Mouse (Mus musculus) heart, adult 2 months (tissue): Measurements from ENCODE around the gene Gm38392. TPM values are rescaled to one million over a fixed set of nuclear protein-coding genes. Genes with fewer than 3 reads are reported as not detected.
"Not testable (repeated sequence)": the region's sequence is repeated elsewhere in the genome, so short reads cannot be mapped to it uniquely, and the experiment has no call there.

ENCODE experiments used
- DNase-seq, 2 experiments: peaks; one replicate each; pipeline ENCODE4 v3.0.0; 2021
- H3K27ac ChIP-seq: fragments of 200-600 bp; 2 replicates; pipeline ENCODE4 v1.8.1; 2022
- H3K27me3 ChIP-seq: fragments of 200-500 bp; 2 replicates; pipeline ENCODE4 v1.6.1; 2012; ENCODE audit warnings: mild to moderate bottlenecking, low read length, inconsistent platforms, mixed read lengths; ENCODE audit not compliant: control insufficient read depth, insufficient read depth
- H3K36me3 ChIP-seq: fragments of 200-500 bp; 2 replicates; pipeline ENCODE4 v1.6.1; 2012; ENCODE audit warnings: low read length, inconsistent platforms; ENCODE audit not compliant: control insufficient read depth, insufficient read depth
- H3K4me1 ChIP-seq: fragments of 200-500 bp; 2 replicates; pipeline ENCODE4 v1.6.1; 2011; ENCODE audit warnings: low read length; ENCODE audit not compliant: control insufficient read depth, insufficient read depth
- H3K4me3 ChIP-seq: fragments of 200-600 bp; 2 replicates; pipeline ENCODE4 v1.8.1; 2022
- H3K79me2 ChIP-seq: fragments of 200-500 bp; replicated peaks from 2 replicates; pipeline ENCODE4 v1.6.1; 2012; ENCODE audit warnings: mild to moderate bottlenecking, inconsistent platforms, low read length, moderate library complexity, mixed read lengths; ENCODE audit not compliant: control insufficient read depth, insufficient read depth
- H3K9ac ChIP-seq: fragments of 200-500 bp; 2 replicates; pipeline ENCODE4 v1.6.1; 2012; ENCODE audit warnings: low read depth, mild to moderate bottlenecking, control low read depth, inconsistent platforms, low read length, mixed read lengths
- CTCF ChIP-seq: fragments of 200-600 bp; IDR thresholded peaks from 2 replicates; pipeline ENCODE4 v1.8.1; 2022; ENCODE audit warnings: antibody characterized with exemption, mild to moderate bottlenecking, moderate library complexity
- EP300 ChIP-seq: fragments of 200-500 bp; IDR thresholded peaks from 2 replicates; pipeline ENCODE4 v1.6.1; 2011; ENCODE audit warnings: low read depth, low read length, control low read depth; ENCODE audit not compliant: insufficient read depth
- POLR2A ChIP-seq: fragments of 200-500 bp; IDR thresholded peaks from 2 replicates; pipeline ENCODE4 v1.6.1; 2011; ENCODE audit warnings: mild to moderate bottlenecking, low read depth, low read length, control low read depth; ENCODE audit not compliant: insufficient read depth
- WGBS: fragments of 180-500 bp; shearing (Covaris S2); methylation state at CpG from one replicate; pipeline ENCODE4 v1.1.7; 2018; 5-methylcytosine and 5-hydroxymethylcytosine counted together
- intact Hi-C: fragments of 180-260 bp; cut with DNase I; formaldehyde crosslinking; loops from one replicate; pipeline ENCODE4 v1.15.1; 2025
- polyA plus RNA-seq: library from polyadenylated mRNA; depleted of rRNA; stranded (reverse); fragments of >200 nt; gene quantifications from 2 replicates; pipeline ENCODE4 v1.2.3, GENCODE M21; 2012
- total RNA-seq, 2 experiments: library from RNA; stranded (reverse); gene quantifications; 2 replicates each; pipeline ENCODE4 v1.2.3; 2021

Gene Gm38392
- total and polyA plus RNA-seq, 3 experiments, result 0.26 to 0.27 TPM; not detected in 1

DNA sequence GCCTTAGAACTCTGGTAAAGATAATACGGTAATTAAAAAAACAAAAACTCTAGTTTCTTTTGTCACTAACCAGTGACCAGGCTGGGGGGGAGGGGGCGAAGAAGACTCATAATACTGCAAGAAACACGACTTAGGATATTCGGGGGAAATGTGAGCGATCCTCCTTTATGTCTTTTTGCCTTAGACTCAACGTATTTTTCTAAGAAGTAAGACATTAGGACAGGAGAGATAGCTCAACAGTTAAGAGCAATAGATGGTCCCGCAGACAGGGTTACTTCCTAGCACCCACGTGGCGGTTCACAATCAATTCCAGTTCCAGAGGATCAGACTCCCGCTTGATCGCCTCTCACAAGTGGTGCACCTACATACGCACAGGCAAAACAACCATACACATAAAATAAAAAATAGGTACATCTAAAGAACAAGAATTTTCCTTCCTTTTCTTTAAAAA is 9.1 kb upstream of the Gm38392 start:
- 1% methylated on average over 12 of the region's 12 CpGs for WGBS
- peak overlapping the region; percentile 64 for H3K4me3 ChIP-seq
- intact Hi-C loops, result loop anchor here (5.0 kb wide), 1 partner anchor 41 kb away; the partner anchor contains the start of genes Smg5 and Tmem79
- no peaks in the 10 kb centered on the region; the same call in 1 of the 2 replicates for H3K79me2 ChIP-seq
- H3K9ac ChIP-seq, result peak overlapping the region; percentile 42; the same call in 1 of the 2 replicates
- no peaks in the 10 kb centered on the region for H3K27me3 ChIP-seq
- TF ChIP-seq POLR2A, result no peak
- TF ChIP-seq CTCF, result no peak
- no peak for TF ChIP-seq EP300
- peaks cover 6% of the 10 kb centered on the region for H3K36me3 ChIP-seq
- peaks cover 3% of the 10 kb centered on the region for H3K4me1 ChIP-seq
- DNase-seq, result no peak
- peak overlapping the region; percentile 95 for H3K27ac ChIP-seq

- not testable (repeated sequence) for H3K27me3 ChIP-seq, H3K4me3 ChIP-seq, H3K4me1 ChIP-seq, H3K79me2 ChIP-seq, H3K9ac ChIP-seq, H3K36me3 ChIP-seq, DNase-seq, H3K27ac ChIP-seq
- WGBS, result 69% methylated on average over 1 of the region's 1 CpGs
- intact Hi-C loops, result loop anchor here (5.0 kb wide), 1 partner anchor 42 kb away; the partner anchor contains the start of genes Smg5 and Tmem79
These were observed 8.3 kb upstream of the Gm38392 start for GRCm38 (mm10) chr3:88295272-88295671.

- TF ChIP-seq CTCF, result peak; percentile 60
- no peak for TF ChIP-seq EP300
- TF ChIP-seq POLR2A, result no peak
- Histone ChIP-seq H3K79me2 (no peaks in the 10 kb centered on the region), H3K27me3 (no peaks in the 10 kb centered on the region), H3K36me3 (no peaks in the 10 kb centered on the region), H3K9ac (no peak overlapping the region), H3K27ac (no peak overlapping the region), H3K4me3 (no peak overlapping the region), H3K4me1 (no peaks in the 10 kb centered on the region)
- DNase-seq, result no peak
- intact Hi-C loops, result no loop called here
- 61% methylated on average over 4 of the region's 4 CpGs for WGBS
These were observed 5.0 kb upstream of the Gm38392 start for GRCm38 (mm10) chr3:88291970-88292369.

DNA sequence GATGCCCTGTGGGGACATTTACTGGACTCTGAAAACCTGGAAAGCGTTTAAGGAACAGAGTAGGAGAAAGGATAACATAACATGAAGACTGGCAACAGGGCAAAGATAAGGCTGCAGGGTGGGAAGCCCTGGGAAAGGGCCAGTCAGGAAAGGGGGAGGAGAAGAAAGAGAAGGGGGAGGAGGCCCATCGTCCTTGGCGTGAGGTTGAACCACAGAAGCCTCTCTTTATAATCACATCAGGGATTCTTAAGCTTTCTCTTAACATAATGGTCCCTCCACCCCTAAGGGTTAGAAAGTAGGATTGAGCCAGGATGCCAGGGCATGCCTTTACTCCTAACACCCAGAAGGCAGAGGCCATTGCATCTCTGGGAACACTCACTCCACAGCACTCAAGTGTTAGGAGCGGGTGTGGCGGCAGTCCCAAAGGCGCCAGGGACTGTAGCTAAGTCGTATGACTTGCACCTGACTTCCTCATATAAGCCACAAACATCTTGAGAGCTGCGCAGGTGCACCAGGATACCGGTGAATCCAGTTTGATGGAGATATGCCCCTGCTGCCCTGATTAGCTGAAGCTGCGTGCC is 1.2 kb upstream of the Gm38392 start:
- H3K4me1 ChIP-seq, H3K36me3 ChIP-seq, H3K4me3 ChIP-seq, H3K9ac ChIP-seq, DNase-seq, H3K27me3 ChIP-seq, H3K79me2 ChIP-seq, H3K27ac ChIP-seq, intact Hi-C loops: not testable (repeated sequence)
- whole genome bisulfite sequencing, result 66% methylated on average over 10 of the region's 10 CpGs

- H3K27ac ChIP-seq, H3K27me3 ChIP-seq, intact Hi-C loops, H3K79me2 ChIP-seq, H3K4me3 ChIP-seq, DNase-seq, H3K4me1 ChIP-seq, H3K9ac ChIP-seq, H3K36me3 ChIP-seq: not testable (repeated sequence)
- WGBS, result 86% methylated on average over 2 of the region's 2 CpGs
These were observed 1.5 kb downstream of the Gm38392 start for GRCm38 (mm10) chr3:88285565-88285895.

DNA sequence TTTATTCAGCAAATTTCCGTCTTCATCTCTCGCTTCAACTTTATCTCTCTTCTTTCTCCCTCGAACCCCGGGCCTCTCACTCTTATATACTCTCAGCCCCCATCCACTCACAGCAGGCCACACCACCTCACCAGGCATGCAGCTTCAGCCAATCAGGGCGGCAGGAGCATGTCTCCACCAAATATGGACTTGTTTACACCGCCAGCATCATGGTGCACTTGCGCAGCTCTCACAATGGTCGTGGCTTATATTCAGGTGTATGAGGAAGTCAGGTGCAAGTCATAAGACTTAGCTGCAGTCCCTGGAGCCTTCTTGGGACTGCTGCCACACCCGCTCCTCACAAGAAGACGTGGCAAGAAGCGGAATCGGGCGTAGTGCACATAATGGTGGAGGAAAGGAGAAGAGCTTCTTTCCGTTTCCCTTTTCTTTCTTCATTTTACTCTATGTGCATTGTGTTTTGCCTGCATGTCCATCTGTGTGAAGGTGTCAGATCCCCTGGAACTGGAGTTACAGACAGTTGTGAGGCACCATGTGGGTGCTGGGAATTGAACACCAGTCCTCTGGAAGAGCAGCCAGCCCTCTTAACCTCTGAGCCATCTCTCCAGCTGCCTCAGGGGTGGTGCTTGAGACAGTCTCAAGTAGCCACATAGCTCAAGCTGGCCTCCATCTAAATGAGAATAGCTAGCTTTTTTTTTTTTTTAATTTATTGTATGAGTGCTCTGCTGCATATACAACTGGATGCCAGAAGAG is 2.0 kb downstream of the Gm38392 start:
- H3K79me2 ChIP-seq, DNase-seq, H3K9ac ChIP-seq, intact Hi-C loops, H3K27ac ChIP-seq, H3K4me1 ChIP-seq, H3K27me3 ChIP-seq, H3K4me3 ChIP-seq, H3K36me3 ChIP-seq: not testable (repeated sequence)
- 95% methylated on average over 14 of the region's 14 CpGs for WGBS

GRCm38 (mm10) chr3:88281141-88281916 is 5.7 kb downstream of the Gm38392 start:
- DNase-seq, H3K79me2 ChIP-seq, H3K9ac ChIP-seq, H3K27ac ChIP-seq, H3K27me3 ChIP-seq, intact Hi-C loops, H3K4me1 ChIP-seq, H3K4me3 ChIP-seq, H3K36me3 ChIP-seq: not testable (repeated sequence)
- WGBS, result 68% methylated on average over 11 of the region's 11 CpGs
